Mouse (Mus musculus) embryonic fibroblast, embryonic 13.5 days (primary cell): ENCODE measurements around the gene Pla1a.

Experiments used
- CTCF ChIP-seq: IDR thresholded peaks from 2 replicates; pipeline ENCODE4 v1.5.1; 2011; ENCODE audit warnings: mild to moderate bottlenecking, control low read depth, low read length, moderate library complexity, borderline replicate concordance; ENCODE audit not compliant: insufficient read depth
- POLR2A ChIP-seq: IDR thresholded peaks from 2 replicates; pipeline ENCODE4 v1.6.1; 2011; ENCODE audit warnings: low read depth, mild to moderate bottlenecking, control low read depth, low read length, moderate library complexity

DNA sequence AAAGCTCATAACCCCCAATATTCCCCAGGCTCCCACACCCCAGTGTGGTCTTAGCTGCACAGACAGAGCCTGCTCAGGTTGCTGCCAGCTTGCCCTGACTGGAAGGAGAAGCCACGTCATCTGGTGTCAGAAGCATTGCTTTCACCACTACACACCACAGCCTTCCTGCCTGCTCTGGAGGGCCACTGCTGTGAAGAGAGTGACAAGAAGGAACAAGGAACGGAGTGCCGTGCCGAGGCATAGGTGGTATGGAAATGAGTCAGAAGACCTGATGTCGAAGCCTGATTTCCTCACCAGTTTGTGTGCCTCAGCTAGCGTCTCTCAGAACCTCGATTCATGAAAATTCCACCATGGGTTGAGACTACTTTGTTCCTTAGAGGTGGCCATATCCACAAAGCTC is 29.3 kb downstream of the Pla1a start:
- TF ChIP-seq CTCF (no peak), POLR2A (no peak)
